Mouse (Mus musculus): ENCODE measurements around the gene Tubb2b.

DNA sequence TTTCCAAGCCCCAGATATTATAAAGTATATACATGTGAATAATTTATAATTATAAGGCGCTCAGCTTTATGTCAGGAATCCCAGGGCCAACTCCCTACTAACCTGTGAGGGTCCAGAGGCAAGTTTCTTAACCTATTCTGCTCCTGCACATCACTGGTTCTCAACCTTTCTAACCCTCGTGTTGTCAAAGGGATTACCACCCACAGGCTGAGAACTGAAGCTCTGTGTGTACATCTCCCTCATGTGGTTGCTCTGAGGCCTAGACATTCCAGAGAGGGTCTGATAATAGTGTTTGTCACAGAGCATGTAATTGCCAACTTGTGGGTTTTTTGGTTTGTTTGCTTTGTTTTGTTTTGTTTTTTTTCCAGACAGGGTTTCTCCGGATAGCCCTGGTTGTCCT, 16.6 kb upstream of the Tubb2b start:
- peak; percentile 38; the same call in 1 of the 2 replicates for TF ChIP-seq CTCF (IDR thresholded peaks at IDR 0.05; ENCODE audit: low read depth)
- no peak for TF ChIP-seq EP300 (optimal IDR thresholded peaks at IDR 0.05)

Measured in stomach, postnatal 0 days (tissue).